Mouse (Mus musculus) small intestine, adult 2 months (tissue): ENCODE data around the gene Rgs8.

Experiments
- CTCF ChIP-seq: fragments of 200-500 bp; IDR thresholded peaks from 2 replicates; pipeline ENCODE4 v1.5.1; 2012; ENCODE audit warnings: low read depth, mild to moderate bottlenecking, control low read depth, inconsistent platforms, low read length, moderate library complexity, mixed read lengths; ENCODE audit not compliant: insufficient replicate concordance, insufficient read length; ENCODE audit errors: extremely low read depth
- POLR2A ChIP-seq: fragments of 200-500 bp; IDR thresholded peaks from 2 replicates; pipeline ENCODE4 v1.6.1; 2012; ENCODE audit warnings: low read depth, mild to moderate bottlenecking, control low read depth, inconsistent platforms, low read length, moderate library complexity

- no peak for TF ChIP-seq CTCF
- no peak for TF ChIP-seq POLR2A
Observed at GRCm38 (mm10) chr1:153617340-153617830, 35.4 kb upstream of the Rgs8 start.
